Mouse (Mus musculus) layer of hippocampus, adult 9-10 months (tissue): ENCODE results near the gene Jup.
A peak's percentile ranks its signal among the peaks of the same experiment; 100 is the strongest.

Experiments used
- DNase-seq: peaks from one replicate; pipeline ENCODE4 v3.0.0; 2022; ENCODE audit warnings: low spot score

The Jup gene

DNA sequence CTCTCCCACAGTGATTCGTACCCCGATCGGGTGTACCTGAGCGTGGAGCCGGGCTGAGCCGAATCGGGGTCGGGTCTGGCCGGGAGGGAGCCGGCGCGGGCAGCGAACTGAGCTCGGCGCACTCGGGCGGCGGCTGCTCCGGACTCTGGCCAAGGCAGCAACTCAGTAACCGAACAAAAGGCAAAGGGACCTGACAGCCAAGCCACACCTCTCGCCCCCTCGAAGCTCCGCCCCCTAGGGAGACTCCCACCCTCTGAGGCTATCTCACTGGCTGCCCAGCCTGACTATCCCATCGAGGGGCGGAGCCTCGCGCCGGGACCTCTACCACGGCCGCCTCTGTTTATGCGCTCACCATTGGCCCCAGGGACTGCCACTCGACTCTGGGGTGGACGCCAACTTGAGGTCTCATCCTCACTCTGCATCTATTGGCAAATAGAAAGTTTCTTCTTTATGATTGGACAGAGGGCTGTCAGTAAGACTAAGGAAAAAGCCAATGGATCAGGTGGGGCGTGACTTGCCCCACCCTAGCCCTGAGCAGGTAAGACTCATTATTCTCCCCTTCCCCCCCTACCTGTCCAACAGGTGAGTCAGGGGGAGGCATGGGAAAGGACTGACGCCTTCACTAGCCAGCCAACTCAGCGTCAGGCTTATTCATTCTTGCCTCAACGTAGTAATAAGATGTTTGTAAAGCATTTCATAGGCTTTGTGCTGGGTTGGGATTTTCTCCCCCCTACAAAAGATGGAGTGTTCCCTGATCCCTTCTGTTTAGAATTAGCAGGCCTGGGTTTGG lies at the start of gene Jup:
TSS of gene Jup (minus strand) at position 164 of the 790 bp plus-strand sequence.
- peak; percentile 99 for DNase-seq

DNA sequence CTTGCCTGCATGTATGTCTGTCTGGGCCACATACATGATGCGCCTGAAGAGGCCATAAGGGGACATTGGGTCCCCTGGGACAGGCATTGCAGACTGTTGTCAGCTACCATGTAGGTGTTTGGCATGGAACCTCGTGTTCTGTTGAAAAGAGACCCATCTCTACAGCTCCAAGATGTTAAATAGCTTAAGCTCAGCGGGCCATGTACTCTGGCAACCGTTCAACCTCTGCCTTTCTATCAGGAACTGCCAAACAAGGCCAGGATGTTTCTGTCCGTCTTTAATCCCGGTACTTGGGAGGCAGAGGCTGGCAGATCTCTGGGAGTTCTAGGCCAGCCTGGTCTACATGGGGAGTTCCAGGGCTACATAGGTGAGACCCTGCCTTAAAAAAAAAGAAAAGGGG lies 45.1 kb upstream of the Jup start:
- DNase-seq = no peak

DNA sequence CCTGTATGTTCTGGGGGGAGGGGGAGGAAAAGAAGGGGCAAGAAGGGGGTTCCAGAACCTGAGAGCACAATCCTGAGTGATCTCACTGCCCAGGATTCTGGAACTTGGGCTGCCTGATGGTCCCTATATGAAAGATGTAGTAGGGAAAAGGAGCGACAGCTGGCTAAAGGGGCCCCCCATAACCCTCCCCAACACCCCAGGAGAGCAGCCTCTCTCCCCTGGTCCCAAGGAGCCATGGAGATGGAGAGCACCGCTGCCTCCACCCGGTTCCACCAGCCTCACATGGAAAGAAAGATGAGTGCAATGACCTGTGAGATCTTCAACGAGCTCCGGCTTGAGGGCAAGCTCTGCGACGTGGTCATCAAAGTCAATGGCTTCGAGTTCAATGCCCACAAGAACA lies 44.2 kb upstream of the Jup start, which contains the start of the genes Nt5c3b and Klhl10:
TSS of gene Nt5c3b (minus strand) at position 12 of the 400 bp plus-strand sequence.
TSS of gene Klhl10 (plus strand) at position 121 of the 400 bp plus-strand sequence.
- DNase-seq = no peak

DNA sequence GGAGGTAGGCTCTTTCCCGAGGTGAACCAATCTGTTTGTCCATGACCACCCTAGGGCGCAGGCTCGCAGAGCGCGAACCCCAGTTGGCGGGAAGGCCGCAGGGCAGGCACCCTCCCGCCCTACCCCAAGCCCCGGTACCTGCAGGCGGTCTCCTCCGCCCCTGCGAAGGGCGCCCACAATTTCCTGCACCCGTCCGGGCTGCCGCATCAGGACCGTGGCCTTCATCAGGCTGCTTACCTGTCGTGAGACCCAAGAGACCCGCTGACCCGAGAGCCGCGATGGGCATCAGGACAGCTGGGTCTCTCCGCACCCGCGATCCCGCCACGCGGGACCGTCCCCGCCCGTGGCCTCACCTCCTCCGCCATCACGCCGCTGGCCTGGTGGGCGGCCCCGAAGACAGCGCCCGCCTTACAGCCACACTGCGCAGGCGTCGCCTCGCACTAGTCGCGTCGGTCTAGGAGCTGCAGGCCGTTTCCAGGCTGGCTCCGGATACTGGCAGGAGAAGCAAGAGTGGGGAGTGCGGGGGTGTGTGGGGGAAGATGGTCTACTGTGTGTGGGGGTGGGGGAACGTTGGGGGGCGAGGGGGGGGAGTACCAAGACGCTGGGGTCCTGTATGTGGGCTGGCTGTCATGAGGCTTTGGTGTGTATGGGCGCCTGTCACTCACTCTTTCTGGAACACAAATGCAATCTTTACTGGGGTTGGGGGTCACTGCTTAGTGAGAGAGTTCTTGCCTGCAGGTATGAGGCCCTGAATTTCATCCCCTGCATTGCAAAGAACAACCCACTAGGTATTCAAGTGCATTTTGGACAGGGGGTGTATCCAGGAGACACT lies 43.3 kb upstream of the Jup start:
- DNase-seq = peak; percentile 52

DNA sequence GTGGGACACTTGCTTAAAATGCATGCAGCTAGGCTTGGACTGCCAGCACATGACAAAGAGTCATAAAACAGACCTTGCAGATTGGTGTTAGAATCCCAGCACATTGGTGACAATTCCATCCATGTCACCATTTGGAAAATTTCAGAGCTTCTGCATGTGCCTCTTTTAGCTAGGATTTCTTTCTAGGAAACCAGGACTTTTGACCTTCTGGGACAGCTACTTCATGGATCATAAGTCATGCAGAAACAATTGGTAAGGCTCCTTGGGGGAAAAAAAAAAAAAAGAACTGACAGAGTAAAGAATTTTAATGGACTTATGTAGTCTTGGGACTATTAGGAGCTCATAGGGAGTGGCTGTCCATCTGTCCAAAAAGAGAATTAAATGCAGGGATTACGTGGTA lies 40.3 kb upstream of the Jup start:
- DNase-seq = no peak

DNA sequence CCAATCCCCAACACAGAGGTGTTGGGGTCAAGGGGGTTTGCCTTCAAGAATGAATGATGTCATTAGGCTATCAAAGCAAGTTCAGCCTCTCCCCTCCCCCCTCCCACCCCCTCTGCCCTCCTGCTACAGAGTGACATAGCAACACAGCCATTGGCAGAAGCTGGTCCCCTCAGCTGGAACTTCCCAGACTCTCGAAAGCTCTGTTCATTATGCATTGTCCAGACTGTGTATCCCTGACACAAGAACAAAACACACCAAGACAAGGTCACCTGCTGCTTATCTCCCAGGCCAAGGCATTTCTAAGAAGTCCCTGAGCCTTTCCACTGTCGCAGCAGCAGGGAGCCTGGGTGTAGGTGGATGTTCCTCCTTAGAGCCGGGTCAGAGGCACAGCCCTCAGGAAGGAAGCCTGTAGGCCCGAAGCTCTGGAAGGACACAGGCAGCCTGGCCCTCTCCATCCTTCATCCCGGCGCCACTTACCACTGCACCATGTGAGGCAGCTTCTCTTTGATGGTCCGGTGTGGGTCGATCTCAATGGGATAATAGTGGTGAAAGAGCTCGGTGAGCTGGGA lies 38.2 kb upstream of the Jup start:
- DNase-seq = no peak

DNA sequence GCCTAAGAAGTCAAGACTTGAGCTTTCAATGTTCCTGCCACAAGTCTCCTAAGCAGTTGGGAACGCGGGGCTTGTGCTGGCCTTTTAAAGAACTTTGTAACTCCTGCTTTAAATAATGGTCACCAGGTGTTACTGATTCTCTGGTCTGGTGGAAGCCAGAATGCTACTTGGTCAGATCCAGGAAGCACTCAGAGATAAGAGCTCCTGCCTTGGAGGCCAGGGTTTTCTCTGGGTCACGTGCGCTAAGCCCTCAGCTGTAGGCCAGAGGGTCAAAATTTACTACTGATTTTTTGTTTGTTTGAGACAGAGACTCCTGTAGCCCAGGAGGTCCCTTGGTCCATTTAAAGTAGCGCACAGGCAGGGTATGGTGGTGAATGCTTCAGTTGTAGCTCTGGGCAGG lies 34.4 kb upstream of the Jup start:
- no peak for DNase-seq

DNA sequence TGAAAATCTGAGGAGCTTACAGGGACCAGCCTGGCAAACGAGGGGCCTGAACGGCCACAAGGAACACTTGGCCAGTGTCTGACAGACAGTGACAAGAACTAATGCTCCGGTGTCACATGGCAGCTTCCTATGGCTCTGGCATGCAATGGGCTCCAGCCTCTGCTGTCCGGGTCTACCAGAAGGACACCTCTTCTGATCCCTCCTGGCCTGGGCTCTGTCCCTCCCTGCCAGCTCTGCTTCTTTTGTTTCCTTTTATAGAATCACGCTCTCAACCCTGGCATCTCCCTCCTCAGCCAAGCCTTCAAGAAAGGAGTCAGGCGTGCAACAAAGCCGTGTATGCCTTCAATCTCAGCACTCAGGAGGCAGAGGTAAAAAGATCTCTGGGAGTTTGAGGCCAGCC lies 32.5 kb upstream of the Jup start:
- no peak for DNase-seq

DNA sequence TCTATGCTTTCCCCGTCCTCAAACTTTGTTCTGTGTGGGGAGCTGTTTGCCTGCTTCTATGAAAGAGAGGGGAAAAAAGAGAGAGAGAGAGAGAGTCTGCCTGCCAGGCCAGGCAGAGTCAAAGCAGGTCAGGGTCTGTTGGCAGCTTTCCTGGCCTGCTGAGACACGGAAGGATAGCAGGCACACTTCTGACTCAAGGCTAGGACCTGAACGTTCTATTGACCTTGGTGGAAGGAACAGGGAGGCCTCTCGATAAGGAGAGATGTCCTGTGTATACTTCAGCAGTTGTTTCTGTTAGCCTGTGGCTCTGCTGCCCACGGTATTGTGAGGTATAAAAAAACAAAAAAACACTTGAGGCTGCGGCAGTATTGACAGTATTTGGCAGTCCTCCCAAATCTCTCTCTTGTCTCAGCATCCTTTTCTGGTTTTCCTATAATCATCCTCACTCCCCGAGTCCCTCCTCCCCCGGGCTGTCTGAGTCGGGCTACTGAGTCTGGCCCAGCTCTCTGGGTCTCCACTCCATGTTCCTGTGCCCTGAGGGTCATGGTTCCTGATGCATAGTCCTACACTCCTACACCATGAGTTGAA lies 31.1 kb upstream of the Jup start:
- DNase-seq = no peak

DNA sequence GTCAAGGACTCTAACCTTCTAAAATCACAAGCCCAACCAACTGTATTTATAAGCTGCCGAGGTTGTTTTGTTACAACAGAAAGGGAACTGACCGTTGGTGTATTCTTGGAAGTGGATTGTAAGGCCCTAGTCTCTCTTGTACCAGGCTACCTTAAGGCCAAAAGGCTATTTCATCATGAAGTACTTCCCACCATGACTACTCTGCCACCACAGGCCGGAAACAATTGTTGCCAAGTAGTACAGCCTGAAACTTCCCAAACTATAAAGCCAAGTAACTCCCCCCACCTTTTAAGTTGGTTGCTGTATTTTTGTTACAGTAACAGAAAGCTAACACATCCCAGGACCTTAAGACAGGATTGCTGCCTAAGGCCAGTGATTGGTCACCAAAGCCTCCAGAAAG lies 29.3 kb upstream of the Jup start:
- no peak for DNase-seq

DNA sequence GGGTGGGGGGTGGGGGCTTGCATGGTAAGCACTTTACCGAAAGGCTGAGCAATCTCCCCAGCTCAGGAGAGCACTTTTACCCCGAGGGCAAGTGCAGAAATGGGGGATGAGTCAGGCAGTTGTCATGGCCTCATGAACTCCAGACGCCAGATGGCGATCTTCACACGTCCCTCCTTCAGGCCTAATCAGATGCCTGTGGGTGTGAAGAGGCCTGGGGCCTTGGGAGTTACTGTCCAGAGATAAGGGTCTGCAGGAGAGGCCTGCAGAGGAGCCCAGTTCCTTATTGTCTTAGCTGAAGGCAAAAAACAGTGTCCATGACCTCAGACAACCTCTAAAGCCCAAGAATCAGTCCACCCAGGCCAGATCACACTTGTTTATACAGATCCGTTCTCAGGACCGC lies 28.3 kb upstream of the Jup start:
- DNase-seq = peak; percentile 57

DNA sequence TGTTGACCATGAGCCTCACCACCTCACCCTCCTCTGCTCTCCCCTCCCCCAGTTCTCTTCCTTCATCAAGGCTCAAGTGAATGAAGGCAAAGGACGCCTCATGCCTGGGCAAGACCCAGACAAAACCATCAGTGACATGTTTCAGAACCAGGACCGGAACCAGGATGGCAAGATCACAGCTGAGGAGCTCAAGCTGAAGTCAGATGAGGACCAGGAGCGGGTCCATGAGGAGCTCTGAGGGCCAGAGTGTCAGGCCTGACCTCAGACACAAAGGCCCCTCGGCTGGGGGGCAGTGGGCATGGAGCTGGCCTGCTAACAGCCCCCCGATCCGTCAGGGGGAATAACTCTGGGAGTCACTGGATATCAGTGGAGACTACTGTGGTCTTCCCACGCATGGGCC lies 26.3 kb upstream of the Jup start:
- no peak for DNase-seq

DNA sequence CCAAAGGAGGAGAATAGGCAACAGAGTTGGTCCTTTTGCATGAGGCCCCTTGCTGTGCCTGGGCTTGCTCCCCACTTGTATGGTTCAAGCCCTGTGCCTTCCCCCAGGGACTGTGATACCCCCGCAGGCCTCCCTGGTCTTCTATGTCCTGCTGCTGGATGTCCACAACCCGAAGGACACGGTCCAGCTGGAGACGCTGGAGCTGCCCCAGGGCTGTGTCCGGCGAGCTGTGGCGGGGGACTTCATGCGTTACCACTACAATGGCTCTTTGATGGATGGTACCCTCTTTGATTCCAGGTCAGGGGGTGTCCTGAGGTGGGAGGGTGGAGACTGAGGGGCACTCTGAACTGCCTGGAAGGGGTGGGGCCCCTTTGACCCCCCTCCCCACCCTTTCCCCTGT lies 24.0 kb upstream of the Jup start:
- DNase-seq = no peak

DNA sequence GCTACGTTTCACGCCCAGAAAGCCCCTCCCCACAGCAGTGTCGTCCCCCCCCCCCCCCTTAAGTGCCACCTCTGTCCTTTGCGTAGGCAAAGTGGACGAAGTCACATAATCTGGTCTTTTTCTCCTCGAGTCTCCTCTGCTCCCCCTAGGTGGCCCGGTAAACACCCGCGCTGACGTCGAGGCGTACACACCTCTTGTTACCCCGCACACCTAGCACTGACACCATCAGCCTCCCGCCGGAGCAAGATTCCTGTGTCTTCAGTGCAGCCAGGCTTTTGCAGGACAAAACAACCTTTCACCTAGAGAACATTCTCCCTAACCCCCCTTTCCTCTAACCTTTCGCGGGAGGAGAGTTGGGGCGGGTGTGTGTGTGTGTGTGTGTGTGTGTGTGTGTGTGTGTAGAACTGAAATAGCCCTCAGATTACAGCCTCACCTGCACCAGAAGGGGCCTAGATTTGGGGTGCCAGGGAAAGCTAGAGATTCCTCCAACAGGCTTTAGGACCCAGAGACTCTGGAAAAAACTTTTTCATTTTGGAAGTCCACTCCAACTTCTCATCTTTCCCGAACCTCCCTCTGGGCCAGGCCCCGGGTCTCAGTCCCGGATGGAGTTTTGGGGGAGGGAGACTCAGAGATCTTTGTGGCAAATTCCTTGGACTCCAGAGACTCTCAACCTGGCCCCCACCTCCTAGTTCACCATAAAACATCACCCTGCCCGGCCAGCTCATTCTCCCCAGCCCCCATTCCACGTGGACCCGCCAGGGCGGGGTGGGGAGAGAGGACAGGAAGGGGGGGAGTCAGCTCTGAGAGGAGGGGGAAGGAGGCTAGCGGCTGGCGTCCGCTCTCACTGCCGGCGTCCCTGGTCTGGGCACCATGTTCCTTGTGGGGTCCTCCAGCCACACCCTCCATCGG lies 17.6 kb upstream of the Jup start, which contains the start of gene Fkbp10:
TSS of gene Fkbp10 (plus strand) at position 784 of the 909 bp plus-strand sequence.
- DNase-seq = no peak

DNA sequence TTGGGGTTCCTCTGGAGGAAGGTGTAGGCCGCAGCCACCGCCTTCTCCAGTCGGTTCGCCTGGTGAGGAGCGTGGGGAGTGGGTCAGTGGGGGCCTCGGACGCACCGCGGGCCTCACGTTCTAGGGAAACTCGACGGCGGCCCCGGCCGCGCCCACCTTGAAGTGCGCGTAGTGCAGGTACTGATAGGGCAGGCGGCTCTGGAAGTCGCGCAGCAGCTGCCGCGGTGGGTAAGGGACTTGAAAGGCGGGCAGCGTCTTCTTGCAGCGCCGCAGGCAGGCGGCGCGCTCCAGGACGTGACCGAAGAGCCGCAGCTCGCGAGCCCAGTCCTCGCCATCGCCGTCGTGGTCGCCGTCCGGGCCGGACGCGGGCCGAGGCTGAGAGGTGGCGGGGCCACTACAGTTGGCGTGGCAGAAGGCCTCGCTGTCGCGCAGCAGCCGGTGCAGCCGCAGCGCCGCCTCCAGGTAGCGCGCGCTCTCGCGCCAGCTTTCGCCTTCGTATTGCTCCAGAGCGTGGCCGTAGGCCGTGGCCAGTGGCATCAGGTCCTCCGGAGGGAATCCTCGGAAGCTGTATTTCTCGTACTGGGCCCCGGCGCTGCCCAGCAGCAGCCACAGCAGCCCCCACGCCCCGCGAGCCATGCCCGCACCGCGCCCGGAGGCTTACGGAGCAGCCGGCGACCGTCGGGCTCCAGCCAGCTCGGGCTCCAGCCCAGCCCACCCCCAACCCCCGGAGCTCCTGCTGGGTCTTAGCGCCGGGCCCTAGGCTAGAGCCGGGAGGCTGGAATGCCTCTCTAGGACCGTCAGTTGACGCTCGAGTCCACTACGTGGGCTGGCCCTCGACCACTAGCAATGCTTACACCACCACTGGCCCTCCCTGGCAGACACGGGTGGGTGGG lies 16.7 kb upstream of the Jup start, which contains the start of gene P3h4:
TSS of gene P3h4 (minus strand) at position 816 of the 893 bp plus-strand sequence.
- no peak for DNase-seq

DNA sequence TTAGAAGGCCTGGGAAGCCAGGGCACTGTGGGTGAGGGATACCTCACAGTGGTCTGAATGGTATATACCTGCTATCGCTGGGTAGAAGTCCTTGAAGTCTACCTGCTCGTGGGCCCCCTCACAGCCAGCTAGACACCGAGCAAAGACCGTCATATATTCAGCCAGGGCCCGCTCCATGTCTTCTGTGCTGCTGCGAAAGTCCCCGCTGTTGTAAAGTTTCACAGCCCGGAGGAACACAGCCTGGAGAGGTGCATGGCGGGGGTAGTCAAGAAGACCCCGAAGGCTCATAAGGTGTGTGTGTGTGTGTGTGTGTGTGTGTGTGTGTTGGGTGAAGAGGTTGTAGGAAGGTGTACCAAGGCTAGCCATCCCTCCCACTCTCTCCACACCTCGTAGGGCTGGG lies 16.0 kb upstream of the Jup start:
- no peak for DNase-seq

DNA sequence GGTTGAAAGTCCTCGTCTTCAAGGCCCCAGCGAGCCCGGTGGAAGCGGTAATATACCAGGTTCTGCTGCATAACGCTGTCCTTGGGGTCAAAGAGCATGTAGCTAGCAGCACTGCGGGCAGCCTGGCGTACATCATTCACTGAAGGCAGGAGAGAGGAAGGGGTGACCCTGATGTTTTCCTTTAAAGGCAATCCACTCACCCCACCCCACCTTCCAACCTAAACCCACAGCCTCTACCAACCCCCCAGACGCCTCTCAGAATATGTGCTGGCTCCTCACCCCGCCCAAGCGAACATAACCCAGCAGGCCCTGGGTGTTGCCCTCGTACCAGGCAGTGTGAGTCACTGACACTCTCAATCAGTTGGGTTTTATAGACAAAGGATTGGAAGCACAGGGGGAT lies 14.2 kb upstream of the Jup start:
- no peak for DNase-seq

DNA sequence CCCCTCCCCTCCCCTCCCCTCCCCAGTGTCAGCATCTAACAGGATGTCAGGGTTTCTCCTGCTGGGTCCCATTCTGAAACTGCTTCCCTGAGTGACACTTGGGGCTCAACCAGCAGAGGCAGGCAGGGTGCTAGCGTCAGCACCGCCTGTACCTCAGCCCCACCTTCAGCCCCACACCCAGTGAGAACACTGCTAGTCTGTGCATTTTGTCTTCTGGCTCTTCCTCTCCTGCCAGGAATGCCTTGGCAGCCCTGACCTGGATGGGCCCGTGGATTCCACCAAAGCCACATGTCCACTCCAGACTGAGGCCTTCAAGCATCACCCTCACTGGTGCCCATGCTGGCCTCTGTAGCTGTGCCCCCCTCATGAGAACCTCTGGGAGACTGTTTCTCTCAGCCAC lies 12.1 kb upstream of the Jup start:
- no peak for DNase-seq

DNA sequence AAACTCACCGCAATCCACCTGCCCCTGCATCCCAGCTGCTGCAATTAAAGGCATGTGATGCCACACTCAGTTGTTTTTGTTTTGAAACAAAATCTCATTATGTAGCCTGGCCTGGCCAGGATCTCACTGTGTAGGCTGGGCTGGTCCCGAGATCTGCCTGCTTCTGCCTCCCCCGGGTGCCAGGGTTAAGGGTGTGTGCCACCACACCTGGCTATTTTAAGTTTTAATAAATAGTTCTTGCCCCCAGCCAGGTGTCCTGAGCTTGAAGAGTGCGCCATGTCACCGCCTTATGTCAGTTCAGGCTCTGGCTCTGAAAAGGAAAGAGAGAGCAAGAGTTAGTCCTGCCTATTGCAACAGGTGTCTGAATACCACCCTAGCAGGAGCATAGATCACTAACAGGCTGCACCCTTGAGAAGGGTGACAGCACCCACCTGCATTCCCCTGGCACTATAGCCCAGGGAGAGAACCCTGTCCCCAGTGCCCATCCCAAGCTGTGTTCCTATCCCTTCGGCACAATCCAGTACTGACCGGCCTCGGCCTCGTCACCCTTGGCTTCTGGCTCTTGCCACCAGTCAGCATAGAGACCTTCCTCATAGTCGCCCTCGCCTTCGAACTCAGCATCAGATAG lies 11.4 kb upstream of the Jup start:
- no peak for DNase-seq
